Mouse (Mus musculus): Measurements from ENCODE around the gene Gm21820. TPM values are rescaled to one million over a fixed set of nuclear protein-coding genes. Genes with fewer than 3 reads are reported as not detected.
"Not testable (repeated sequence)": the region's sequence is repeated elsewhere in the genome, so short reads cannot be mapped to it uniquely, and the experiment has no call there.

Gm21820 gene
- not detected for total RNA-seq (2021)
- long read RNA-seq, experiment 1: 0 reads
- long read RNA-seq, experiment 2: 0 reads

GRCm38 (mm10) chrY:5249341-5249740, at the start of gene Gm21820:
Gene Gm21820, minus strand, starts transcription at chrY:5249441.
- H3K4me3 ChIP-seq; H3K27ac ChIP-seq; intact Hi-C loops (cut with DNase I); DNase-seq (ENCODE audit: extremely low spot score in 1 of 2, low spot score in 2 of 2): not testable (repeated sequence)

Other genes with a start within 250 kb of the Gm21820 start
- gene Gm20918, start 205.5 kb downstream of the Gm21820 start, total RNA-seq (2021): not detected

All from left cerebral cortex, adult 2 months (tissue).